Mouse (Mus musculus) myocyte (in vitro differentiated cells): Measurements from ENCODE around the gene 4930562C15Rik. TPM values are rescaled to one million over a fixed set of nuclear protein-coding genes. Genes with fewer than 3 reads are reported as not detected.

Source experiments
- H3K27me3 ChIP-seq: one replicate; pipeline ENCODE4 v1.6.1; 2011; ENCODE audit not compliant: control insufficient read depth, insufficient read depth, insufficient read length
- H3K36me3 ChIP-seq: one replicate; pipeline ENCODE4 v1.6.1; 2011; ENCODE audit not compliant: control insufficient read depth, insufficient read depth
- H3K4me2 ChIP-seq: one replicate; pipeline ENCODE4 v1.6.1; 2011; ENCODE audit warnings: low read depth, control low read depth
- H3K4me3 ChIP-seq: one replicate; pipeline ENCODE4 v1.5.1; 2011; ENCODE audit warnings: mild to moderate bottlenecking, control low read depth, moderate library complexity
- H3K79me2 ChIP-seq: one replicate; pipeline ENCODE4 v1.6.1; 2011; ENCODE audit not compliant: control insufficient read depth, insufficient read depth
- H3ac ChIP-seq: one replicate; pipeline ENCODE4 v1.6.1; 2011; ENCODE audit not compliant: control insufficient read depth, insufficient read length
- CEBPB ChIP-seq: IDR thresholded peaks from 2 replicates; pipeline ENCODE4 v1.6.1; 2011; ENCODE audit warnings: mild to moderate bottlenecking, moderate library complexity; ENCODE audit not compliant: poor library complexity, insufficient read depth, severe bottlenecking
- E2F4 ChIP-seq: IDR thresholded peaks from one replicate; pipeline ENCODE4 v1.6.1; 2011; ENCODE audit warnings: mild to moderate bottlenecking, control low read depth, moderate library complexity; ENCODE audit not compliant: insufficient read depth
- MAX ChIP-seq: IDR thresholded peaks from one replicate; pipeline ENCODE4 v1.6.1; 2011; ENCODE audit warnings: low read depth, mild to moderate bottlenecking, control low read depth
- MYOD1 ChIP-seq, 3 experiments: IDR thresholded peaks; one replicate each; pipeline ENCODE4 v1.6.1; 2011; ENCODE audit warnings: control low read depth in 2 of 3, low read depth in 2 of 3, mild to moderate bottlenecking in 2 of 3, moderate library complexity in 1 of 3; ENCODE audit not compliant: insufficient read length in 2 of 3, control insufficient read depth in 1 of 3
- MYOG ChIP-seq, 3 experiments: IDR thresholded peaks; one replicate each; pipeline ENCODE4 v1.6.1; 2011; ENCODE audit warnings: control low read depth in 2 of 3, low read depth in 2 of 3, mild to moderate bottlenecking in 2 of 3; ENCODE audit not compliant: insufficient read length in 2 of 3, control insufficient read depth in 1 of 3, insufficient read depth in 1 of 3
- POLR2A ChIP-seq: IDR thresholded peaks from one replicate; pipeline ENCODE4 v1.6.1; 2011; ENCODE audit warnings: low read depth, mild to moderate bottlenecking, control low read depth, moderate library complexity; ENCODE audit not compliant: insufficient read length
- POLR2AphosphoS2 ChIP-seq: IDR thresholded peaks from one replicate; pipeline ENCODE4 v1.6.1; 2011; ENCODE audit warnings: low read depth, control low read depth; ENCODE audit not compliant: insufficient read length
- REST ChIP-seq: IDR thresholded peaks from one replicate; pipeline ENCODE4 v1.6.1; 2011; ENCODE audit warnings: mild to moderate bottlenecking, control low read depth, moderate library complexity; ENCODE audit not compliant: insufficient read depth, insufficient read length
- SRF ChIP-seq: IDR thresholded peaks from one replicate; pipeline ENCODE4 v1.6.1; 2011; ENCODE audit warnings: low read depth; ENCODE audit not compliant: control insufficient read depth, insufficient read length
- TCF12 ChIP-seq: IDR thresholded peaks from one replicate; pipeline ENCODE4 v1.6.1; 2011; ENCODE audit warnings: mild to moderate bottlenecking, control low read depth; ENCODE audit not compliant: poor library complexity, insufficient read depth, severe bottlenecking
- TCF3 ChIP-seq: IDR thresholded peaks from one replicate; pipeline ENCODE4 v1.6.1; 2011; ENCODE audit warnings: low read depth, control low read depth; ENCODE audit not compliant: insufficient read length
- USF1 ChIP-seq: IDR thresholded peaks from one replicate; pipeline ENCODE4 v1.6.1; 2011; ENCODE audit warnings: low read depth, mild to moderate bottlenecking, control low read depth, moderate library complexity
- polyA plus RNA-seq: library from polyadenylated mRNA; unstranded; fragments of >200 nt; fragmentation: generic; extraction: Trizol; gene quantifications from one replicate; pipeline ENCODE4 v1.2.1, GENCODE M21; 2012; ENCODE audit warnings: missing spikeins

The 4930562C15Rik gene
- polyA plus RNA-seq, 1 experiment, result 0.08 TPM

GRCm38 (mm10) chr16:4898881-4899280 is 63.7 kb downstream of the 4930562C15Rik start:
- Histone ChIP-seq H3K79me2 (peaks cover 14% of the 10 kb centered on the region), H3K4me3 (no peak overlapping the region), H3ac (no peak overlapping the region), H3K27me3 (no peaks in the 10 kb centered on the region), H3K36me3 (no peaks in the 10 kb centered on the region), H3K4me2 (peak overlapping the region; percentile 40)
- TF ChIP-seq MYOD1 (IDR thresholded peaks at IDR 0.05; ENCODE audit: control insufficient read depth in 1 of 3, insufficient read length in 2 of 3, low read depth in 2 of 3), result peak; percentile 13 to 88 (median 79)
- peak; percentile 47 to 95 (median 68) for TF ChIP-seq MYOG (IDR thresholded peaks at IDR 0.05; ENCODE audit: control insufficient read depth in 1 of 3, insufficient read depth in 1 of 3, insufficient read length in 2 of 3, low read depth in 2 of 3)
- TF ChIP-seq E2F4, result no peak

- no peaks in the 10 kb centered on the region for H3K36me3 ChIP-seq
- no peak overlapping the region for H3ac ChIP-seq
- peaks cover 15% of the 10 kb centered on the region for H3K79me2 ChIP-seq
- no peak overlapping the region for H3K4me2 ChIP-seq
- no peak for TF ChIP-seq REST
- TF ChIP-seq E2F4, result no peak
- no peak for TF ChIP-seq POLR2A
- TF ChIP-seq TCF3, result no peak
- TF ChIP-seq MYOG (IDR thresholded peaks at IDR 0.05; ENCODE audit: control insufficient read depth in 1 of 3, insufficient read depth in 1 of 3, insufficient read length in 2 of 3, low read depth in 2 of 3), result no peak
- TF ChIP-seq USF1, result no peak
- TF ChIP-seq SRF, result no peak
- TF ChIP-seq MYOD1 (IDR thresholded peaks at IDR 0.05; ENCODE audit: control insufficient read depth in 1 of 3, insufficient read length in 2 of 3, low read depth in 2 of 3), result no peak
- H3K27me3 ChIP-seq, result no peaks in the 10 kb centered on the region
- no peak overlapping the region for H3K4me3 ChIP-seq
These were observed 64.5 kb downstream of the 4930562C15Rik start for GRCm38 (mm10) chr16:4899711-4900110.

- TF ChIP-seq CEBPB (no peak), POLR2A (no peak)
- H3ac ChIP-seq, result no peak overlapping the region
These were observed 66.0 kb downstream of the 4930562C15Rik start for GRCm38 (mm10) chr16:4901167-4901566.

GRCm38 (mm10) chr16:4902390-4902789 is 67.2 kb downstream of the 4930562C15Rik start:
- Histone ChIP-seq H3K36me3 (no peaks in the 10 kb centered on the region), H3K79me2 (peaks cover 15% of the 10 kb centered on the region), H3K27me3 (no peaks in the 10 kb centered on the region), H3ac (no peak overlapping the region), H3K4me2 (no peak overlapping the region), H3K4me3 (no peak overlapping the region)
- TF ChIP-seq SRF, result no peak
- no peak for TF ChIP-seq MAX
- TF ChIP-seq REST, result no peak
- TF ChIP-seq USF1, result no peak
- no peak for TF ChIP-seq POLR2AphosphoS2
- TF ChIP-seq CEBPB, result no peak
- no peak for TF ChIP-seq TCF12
- TF ChIP-seq POLR2A, result no peak

More at GRCm38 (mm10) chr16:4901167-4901566, 66.0 kb downstream of the 4930562C15Rik start:
- H3K36me3 ChIP-seq, result no peaks in the 10 kb centered on the region
- no peak overlapping the region for H3K4me2 ChIP-seq
- no peak overlapping the region for H3K4me3 ChIP-seq
- H3K27me3 ChIP-seq, result no peaks in the 10 kb centered on the region
- H3K79me2 ChIP-seq, result peaks cover 20% of the 10 kb centered on the region

DNA sequence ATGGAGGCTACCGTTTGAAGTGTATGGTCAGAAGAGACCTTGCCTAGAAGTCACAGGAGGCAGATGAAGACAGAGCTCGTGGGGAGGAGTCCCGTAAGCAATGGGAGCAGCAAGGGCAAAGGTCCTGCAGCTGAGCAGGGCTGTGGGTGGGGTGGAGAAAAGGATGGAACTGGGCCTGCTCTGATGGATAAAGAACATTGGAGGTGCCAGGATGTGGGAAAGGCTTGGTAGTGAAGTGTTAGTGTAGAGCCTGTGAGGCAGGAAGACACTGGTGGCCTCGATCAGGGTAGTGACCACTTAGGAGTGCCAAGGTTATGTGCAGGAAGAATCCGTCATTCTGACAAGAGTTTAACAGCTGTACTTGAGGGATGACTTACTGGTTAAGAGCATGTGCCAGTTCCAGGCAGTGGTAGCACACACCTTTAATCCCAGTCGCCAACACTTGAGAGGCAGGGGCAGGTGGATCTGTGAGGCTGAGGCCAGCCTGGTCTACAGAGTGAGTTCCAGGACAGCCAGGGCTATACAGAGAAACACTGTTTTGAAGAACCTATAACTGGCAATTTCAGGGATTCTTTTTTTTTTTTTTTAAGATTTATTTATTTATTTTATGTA is 68.4 kb downstream of the 4930562C15Rik start:
- Histone ChIP-seq H3ac (no peak overlapping the region), H3K27me3 (no peaks in the 10 kb centered on the region), H3K36me3 (no peaks in the 10 kb centered on the region), H3K4me3 (no peak overlapping the region), H3K79me2 (peaks cover 9% of the 10 kb centered on the region), H3K4me2 (no peak overlapping the region)
- TF ChIP-seq REST, result no peak
- peak in 2 of 3 experiments; percentile 6 to 72 for TF ChIP-seq MYOG (IDR thresholded peaks at IDR 0.05; ENCODE audit: control insufficient read depth in 1 of 3, insufficient read depth in 1 of 3, insufficient read length in 2 of 3, low read depth in 2 of 3)
- TF ChIP-seq TCF12, result peak; percentile 68
- TF ChIP-seq E2F4, result no peak
- TF ChIP-seq TCF3, result peak; percentile 71
- TF ChIP-seq MYOD1 (IDR thresholded peaks at IDR 0.05; ENCODE audit: control insufficient read depth in 1 of 3, insufficient read length in 2 of 3, low read depth in 2 of 3), result peak; percentile 90 to 97 (median 97)

GRCm38 (mm10) chr16:4904878-4905277 is 69.7 kb downstream of the 4930562C15Rik start:
- Histone ChIP-seq H3ac (no peak overlapping the region), H3K36me3 (peaks cover 2% of the 10 kb centered on the region), H3K79me2 (peaks cover 6% of the 10 kb centered on the region), H3K4me2 (peak overlapping the region; percentile 7), H3K27me3 (no peaks in the 10 kb centered on the region), H3K4me3 (no peak overlapping the region)
- TF ChIP-seq CEBPB (no peak), MYOD1 (IDR thresholded peaks at IDR 0.05; ENCODE audit: control insufficient read depth in 1 of 3, insufficient read length in 2 of 3, low read depth in 2 of 3) (no peak), MAX (no peak), SRF (no peak), USF1 (no peak), POLR2AphosphoS2 (no peak), TCF3 (no peak), MYOG (IDR thresholded peaks at IDR 0.05; ENCODE audit: control insufficient read depth in 1 of 3, insufficient read depth in 1 of 3, insufficient read length in 2 of 3, low read depth in 2 of 3) (no peak)
